Mouse (Mus musculus): Measurements from ENCODE around the gene Nipsnap3a.

GRCm38 (mm10) chr4:53046238-53047022 lies 57.4 kb downstream of the Nipsnap3a start:
- TF ChIP-seq CTCF (IDR thresholded peaks at IDR 0.05; ENCODE audit: extremely low read depth, insufficient read depth, low read length) (no peak), POLR2A (IDR thresholded peaks at IDR 0.05; ENCODE audit: extremely low read depth, insufficient read depth, low read length) (no peak)
